Mouse (Mus musculus): ENCODE measurements around the gene Gm6164.
"Not testable (repeated sequence)": the region's sequence is repeated elsewhere in the genome, so short reads cannot be mapped to it uniquely, and the experiment has no call there.

Gene Gm6164

GRCm38 (mm10) chr7:20205507-20205906 lies at the start of gene Gm6164:
Gene Gm6164 (minus strand): TSS chr7:20205607.
- DNase-seq = not testable (repeated sequence)

- DNase-seq = not testable (repeated sequence)
These were observed 28.3 kb upstream of the Gm6164 start, which contains the start of gene Gm4498 for GRCm38 (mm10) chr7:20233728-20234127. Gene Gm4498 (minus strand): TSS chr7:20233828.

GRCm38 (mm10) chr7:20193410-20193809 lies 12.0 kb downstream of the Gm6164 start, which contains the start of gene Vmn1r95:
Gene Vmn1r95 (plus strand): TSS chr7:20193710.
- DNase-seq = not testable (repeated sequence)

- DNase-seq = not testable (repeated sequence)
These were observed 37.1 kb downstream of the Gm6164 start, which contains the start of gene Vmn1r94 for GRCm38 (mm10) chr7:20168277-20168676. Gene Vmn1r94 (minus strand): TSS chr7:20168377.

Measured in thymus, adult 18-20 months (tissue).